Mouse (Mus musculus): ENCODE measurements around the gene Il20rb.

DNA sequence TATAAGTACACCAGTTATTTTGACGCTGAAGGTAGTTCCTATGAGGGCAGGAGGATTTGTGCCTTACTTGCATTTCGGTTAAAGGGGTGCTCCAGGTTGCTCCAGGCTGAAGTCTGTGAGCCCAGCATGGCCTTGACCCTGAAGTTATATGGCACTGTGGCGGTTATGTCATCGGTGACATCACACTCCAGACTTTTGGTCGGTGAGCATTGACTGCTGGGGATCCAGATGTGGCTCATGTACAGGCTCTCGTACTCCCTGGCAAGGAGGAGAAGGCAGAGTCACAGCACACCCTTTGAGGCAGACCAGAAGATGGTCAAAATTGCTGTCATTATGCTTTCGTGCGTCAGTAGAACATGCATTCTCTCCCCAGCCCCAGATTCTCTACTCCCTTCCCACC is 13.7 kb downstream of the Il20rb start:
- TF ChIP-seq CTCF (IDR thresholded peaks at IDR 0.05) (no peak), EP300 (IDR thresholded peaks at IDR 0.05; ENCODE audit: insufficient read depth, low read depth, low read length) (no peak)

Data from heart, adult 2 months (tissue).